Mouse (Mus musculus): ENCODE results near the gene Abca12.

Gene Abca12

DNA sequence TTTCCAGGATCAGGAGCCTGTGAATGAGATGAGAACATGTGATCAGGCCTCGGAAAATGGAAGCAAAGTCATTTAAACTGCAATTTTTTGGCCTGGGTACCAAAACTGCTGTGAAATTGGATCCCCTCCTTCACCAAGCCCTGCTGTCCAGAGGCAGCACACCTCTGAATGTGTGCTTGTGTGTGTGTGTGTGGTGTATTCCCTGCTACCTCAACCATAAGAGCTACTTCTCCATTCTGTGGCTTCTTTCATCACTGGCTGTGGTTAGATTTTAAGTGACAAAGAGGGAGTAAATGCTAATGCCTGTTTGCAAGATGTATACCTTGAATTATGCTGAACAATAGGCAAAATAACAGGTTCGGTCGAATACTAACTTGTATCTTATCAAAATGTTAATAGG, 84.4 kb downstream of the Abca12 start:
- no peak for DNase-seq

DNA sequence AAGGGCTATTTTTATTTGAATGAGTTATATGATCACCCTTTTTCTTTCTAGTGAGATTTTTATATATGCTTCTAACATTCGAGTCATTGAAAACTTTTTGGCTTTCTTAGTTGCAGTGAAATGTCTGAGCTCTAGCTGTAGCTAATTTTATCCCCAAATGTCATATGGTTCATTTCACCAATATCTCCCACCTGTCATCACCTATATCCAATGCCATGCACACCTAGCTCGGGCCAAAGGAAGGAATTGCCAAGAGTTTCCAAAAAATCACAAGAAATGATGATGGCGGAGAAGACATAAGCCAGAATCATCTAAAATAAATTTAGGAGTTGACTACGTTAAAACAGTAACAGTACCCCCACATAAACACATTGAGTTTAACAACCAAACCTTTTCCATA, 102.5 kb downstream of the Abca12 start:
- DNase-seq, result no peak

- no peak for DNase-seq
These were observed 104.1 kb downstream of the Abca12 start for GRCm38 (mm10) chr1:71310614-71311013.

- DNase-seq, result no peak
These were observed 107.3 kb downstream of the Abca12 start for GRCm38 (mm10) chr1:71307362-71307761.

DNA sequence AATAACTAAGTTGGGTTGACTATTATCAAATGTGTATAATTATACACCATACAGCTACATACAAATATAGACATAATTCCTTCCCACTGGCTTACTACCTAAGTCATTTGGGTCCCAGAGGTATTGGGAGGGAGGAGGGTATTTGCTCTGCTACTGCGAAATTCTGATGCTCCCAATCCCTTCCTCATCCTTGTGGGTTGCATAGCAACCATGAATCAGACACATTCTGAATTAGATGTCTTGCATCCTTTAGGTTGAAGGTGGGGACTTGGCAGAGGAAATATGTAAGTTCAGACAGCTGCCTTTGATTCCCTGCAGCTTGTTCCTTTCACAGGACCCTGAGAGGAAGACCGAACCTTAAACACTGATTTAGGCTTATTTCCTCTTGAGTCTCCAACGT, 108.5 kb downstream of the Abca12 start:
- no peak for DNase-seq

GRCm38 (mm10) chr1:71304588-71304987, 110.1 kb downstream of the Abca12 start:
- no peak for DNase-seq

- DNase-seq, result no peak
These were observed 117.7 kb downstream of the Abca12 start for GRCm38 (mm10) chr1:71297021-71297420.

DNA sequence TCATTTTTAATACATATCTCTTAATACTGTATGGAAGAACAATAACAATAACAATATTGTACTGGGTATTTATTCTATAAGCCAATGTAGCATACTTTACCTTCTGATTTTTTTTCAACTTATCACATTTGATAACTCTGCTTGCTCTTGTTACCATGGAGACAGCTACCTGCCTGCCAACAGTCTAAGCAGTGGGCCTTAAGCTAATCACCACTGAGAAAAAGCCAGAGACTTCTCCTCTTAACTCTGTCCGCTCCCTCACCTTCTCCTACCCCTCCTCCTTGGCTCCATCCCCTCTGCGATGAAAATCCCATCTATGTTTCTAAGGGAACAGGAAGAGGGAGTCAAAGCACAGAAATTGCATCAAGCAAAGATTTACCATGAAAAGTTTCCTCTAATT, 118.1 kb downstream of the Abca12 start:
- DNase-seq, result no peak

GRCm38 (mm10) chr1:71291917-71292316, 122.8 kb downstream of the Abca12 start:
- no peak for DNase-seq

- peak; percentile 65 for DNase-seq
These were observed 125.2 kb downstream of the Abca12 start for GRCm38 (mm10) chr1:71289511-71289910.

GRCm38 (mm10) chr1:71276940-71277339, 137.8 kb downstream of the Abca12 start:
- no peak for DNase-seq

GRCm38 (mm10) chr1:71272550-71272949, 142.2 kb downstream of the Abca12 start:
- DNase-seq, result no peak

GRCm38 (mm10) chr1:71272077-71272476, 142.6 kb downstream of the Abca12 start:
- DNase-seq, result no peak

GRCm38 (mm10) chr1:71270083-71270482, 144.6 kb downstream of the Abca12 start:
- no peak for DNase-seq

GRCm38 (mm10) chr1:71266630-71267029, 148.1 kb downstream of the Abca12 start:
- DNase-seq, result no peak

DNA sequence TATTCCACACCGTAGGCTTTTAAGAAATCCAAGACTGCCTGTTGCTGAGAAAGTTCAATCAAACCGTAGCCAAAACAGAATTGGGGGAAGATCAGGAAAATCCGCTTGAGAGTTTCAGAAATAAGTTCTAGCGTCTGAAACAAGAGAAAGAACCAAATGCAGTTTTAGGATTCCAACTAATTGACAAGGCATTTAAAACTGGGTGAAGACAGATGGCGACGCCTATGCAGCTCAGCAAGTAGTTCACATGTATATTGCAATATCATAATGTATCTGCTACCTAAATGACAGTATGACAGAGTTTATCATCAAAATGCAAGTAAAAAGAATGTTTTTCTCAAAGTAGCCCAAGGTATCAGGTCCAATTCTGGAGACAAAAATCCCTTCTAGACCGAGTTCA, 151.2 kb downstream of the Abca12 start:
- DNase-seq, result no peak

DNA sequence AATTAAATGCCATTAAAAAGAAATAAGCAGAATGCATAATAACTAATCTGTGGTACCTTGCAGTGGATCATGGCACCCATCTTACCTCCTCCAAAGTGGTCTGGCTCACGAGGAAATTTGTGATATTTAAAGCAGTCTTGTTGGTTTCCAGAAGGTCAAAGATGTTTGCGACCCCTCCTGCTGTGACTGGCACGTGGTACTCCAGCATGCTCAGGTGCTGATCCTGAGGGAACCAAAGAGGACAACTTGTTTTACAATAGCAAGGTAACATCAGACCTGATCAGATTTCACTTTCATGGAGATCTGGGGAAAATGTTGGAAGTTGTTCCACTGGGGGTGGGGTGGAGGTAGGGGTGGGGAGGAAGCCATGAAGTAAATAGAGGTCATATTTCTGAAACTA, 170.1 kb downstream of the Abca12 start:
- DNase-seq, result no peak

DNA sequence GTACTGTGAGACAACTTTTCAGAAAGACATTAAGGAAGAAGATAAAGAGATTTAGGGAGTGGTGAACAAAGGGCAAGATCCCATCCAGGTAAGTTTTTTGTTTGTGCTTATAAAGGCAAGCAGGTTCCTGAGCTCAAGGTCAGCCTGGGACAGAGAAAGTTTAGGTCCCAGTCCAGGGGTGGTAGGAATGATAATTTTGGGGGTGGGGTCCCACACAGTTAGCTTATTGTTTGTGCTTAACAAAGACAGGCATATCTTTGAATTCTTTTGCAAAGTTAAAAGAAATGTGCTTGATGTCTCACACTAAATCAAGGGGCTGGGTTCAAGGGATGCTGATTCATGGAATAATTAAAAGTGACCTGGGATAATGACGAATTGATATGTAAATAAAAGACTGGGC, 173.3 kb downstream of the Abca12 start:
- no peak for DNase-seq

DNA sequence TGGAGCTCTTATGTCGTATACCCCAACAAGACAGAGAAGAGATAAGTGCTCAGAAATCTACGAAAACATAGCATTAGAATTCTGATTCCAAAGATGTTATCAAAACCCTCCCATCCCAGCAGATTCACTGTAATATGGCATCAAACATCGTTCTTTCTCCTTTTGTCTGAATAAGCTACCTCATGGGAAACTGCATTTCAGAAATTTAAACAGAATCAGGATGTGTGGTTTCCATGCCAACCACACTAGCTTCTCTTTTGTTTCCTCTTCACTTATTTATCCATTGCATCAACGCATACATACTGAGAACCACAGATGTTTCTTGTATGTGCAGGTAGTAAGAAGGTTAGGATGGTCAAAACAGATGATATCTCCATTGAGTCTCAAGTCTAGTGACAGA, 175.1 kb downstream of the Abca12 start:
- DNase-seq, result no peak

GRCm38 (mm10) chr1:71235335-71235734, 179.4 kb downstream of the Abca12 start:
- DNase-seq, result no peak

GRCm38 (mm10) chr1:71231211-71231610, 183.5 kb downstream of the Abca12 start:
- no peak for DNase-seq

DNA sequence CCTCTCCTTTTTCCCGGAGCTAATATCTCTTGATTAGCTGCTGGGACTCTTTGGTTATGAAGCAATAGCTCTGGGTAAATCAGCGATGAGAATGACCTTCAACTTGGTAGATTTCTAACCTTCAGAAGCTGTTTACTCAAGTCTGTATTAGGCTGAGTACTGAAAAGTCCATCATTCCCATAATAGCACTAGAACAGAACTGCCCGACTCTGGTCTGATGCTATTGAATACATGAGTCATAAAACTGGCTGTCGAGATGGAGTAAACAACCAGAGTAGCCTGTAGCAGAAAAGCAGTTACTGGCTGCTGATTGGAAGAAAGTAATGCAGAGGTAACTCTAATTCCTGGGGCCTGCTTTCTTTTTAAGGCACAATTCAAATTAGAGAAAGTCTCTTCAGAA, 211.1 kb downstream of the Abca12 start:
- no peak for DNase-seq

DNA sequence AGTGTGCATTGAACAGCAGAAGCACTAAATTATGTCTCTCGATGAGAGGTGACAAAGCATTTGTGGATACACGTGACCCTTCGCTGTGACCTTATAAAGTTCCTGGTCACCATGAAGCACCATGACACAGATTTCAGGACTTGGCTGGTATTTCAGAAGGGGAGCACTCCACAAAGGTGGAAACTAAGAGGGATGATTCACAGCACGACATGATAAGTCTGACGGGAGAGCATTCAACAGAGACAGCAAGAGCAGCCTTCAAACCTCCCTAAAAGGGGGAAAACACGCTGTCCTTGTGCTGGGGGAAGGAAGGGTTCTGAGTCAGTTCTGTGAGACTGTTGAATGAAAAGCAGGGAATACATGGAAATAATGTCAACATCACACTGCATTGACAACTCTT, 218.5 kb downstream of the Abca12 start:
- DNase-seq, result no peak

GRCm38 (mm10) chr1:71195333-71195732, 219.4 kb downstream of the Abca12 start:
- no peak for DNase-seq

DNA sequence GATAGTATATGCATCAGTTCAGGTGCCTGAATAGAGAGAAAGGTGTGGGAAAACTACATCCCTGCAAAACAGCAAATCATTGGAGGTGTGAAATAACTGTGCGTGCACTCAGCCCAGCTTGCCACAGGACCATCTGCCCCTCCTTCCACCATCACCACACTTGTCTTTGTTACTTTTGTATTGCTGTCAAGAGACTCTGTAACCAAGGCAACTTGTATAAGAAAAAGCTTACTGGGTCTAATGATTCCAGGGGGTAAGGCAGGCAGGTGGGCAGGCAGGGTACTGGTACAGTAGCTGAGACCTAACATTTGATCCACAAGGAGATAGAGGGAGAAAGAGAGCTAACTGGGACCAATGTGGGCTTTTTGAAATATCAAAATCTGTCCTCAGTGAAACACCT, 220.8 kb downstream of the Abca12 start:
- no peak for DNase-seq

All from right cerebral cortex, adult 18-20 months (tissue).